Mouse (Mus musculus): ENCODE results near the gene Tgfbr2. TPM values are rescaled to one million over a fixed set of nuclear protein-coding genes. Genes with fewer than 3 reads are reported as not detected.

The Tgfbr2 gene
- polyA plus RNA-seq, 1 experiment = 45.8 TPM

- Histone ChIP-seq H3K36me3 (ENCODE audit: control insufficient read depth, insufficient read depth, low read length) (no peaks in the 10 kb centered on the region), H3K4me3 (ENCODE audit: insufficient read depth, low read depth, low read length) (no peak overlapping the region), H3K27ac (ENCODE audit: insufficient read depth, low read depth, low read length) (no peak overlapping the region), H3K4me1 (ENCODE audit: control insufficient read depth, insufficient read depth, low read length) (peaks cover 2% of the 10 kb centered on the region; the same call in 1 of the 2 replicates), H3K27me3 (replicated peaks; ENCODE audit: control insufficient read depth, insufficient read depth, low read length) (no peaks in the 10 kb centered on the region)
- WGBS = 76% methylated on average over 1 of the region's 1 CpGs
- no peak for TF ChIP-seq CTCF (conservative IDR thresholded peaks at IDR 0.05; ENCODE audit: insufficient read depth, insufficient read length, low read depth, low read length)
- no peak for TF ChIP-seq POLR2A (IDR thresholded peaks at IDR 0.05; ENCODE audit: low read depth, low read length)
- DNase-seq = no peak
These were observed 18.3 kb upstream of the Tgfbr2 start for GRCm38 (mm10) chr9:116193535-116193881.

- peaks cover 2% of the 10 kb centered on the region; the same call in 1 of the 2 replicates for H3K4me1 ChIP-seq (ENCODE audit: control insufficient read depth, insufficient read depth, low read length)
- H3K27ac ChIP-seq (ENCODE audit: insufficient read depth, low read depth, low read length) = no peak overlapping the region
- TF ChIP-seq CTCF (conservative IDR thresholded peaks at IDR 0.05; ENCODE audit: insufficient read depth, insufficient read length, low read depth, low read length) = no peak
- TF ChIP-seq POLR2A (IDR thresholded peaks at IDR 0.05; ENCODE audit: low read depth, low read length) = no peak
- no peak for DNase-seq
- H3K4me3 ChIP-seq (ENCODE audit: insufficient read depth, low read depth, low read length) = no peak overlapping the region
- H3K36me3 ChIP-seq (ENCODE audit: control insufficient read depth, insufficient read depth, low read length) = no peaks in the 10 kb centered on the region
- H3K27me3 ChIP-seq (replicated peaks; ENCODE audit: control insufficient read depth, insufficient read depth, low read length) = no peaks in the 10 kb centered on the region
- WGBS = 91% methylated on average over 12 of the region's 12 CpGs
These were observed 17.8 kb upstream of the Tgfbr2 start for GRCm38 (mm10) chr9:116192826-116193534.

GRCm38 (mm10) chr9:116192253-116192652, 17.1 kb upstream of the Tgfbr2 start:
- no peaks in the 10 kb centered on the region for H3K27me3 ChIP-seq (replicated peaks; ENCODE audit: control insufficient read depth, insufficient read depth, low read length)
- no peaks in the 10 kb centered on the region for H3K36me3 ChIP-seq (ENCODE audit: control insufficient read depth, insufficient read depth, low read length)
- no peak for DNase-seq
- H3K4me3 ChIP-seq (ENCODE audit: insufficient read depth, low read depth, low read length) = no peak overlapping the region
- no peak overlapping the region for H3K27ac ChIP-seq (ENCODE audit: insufficient read depth, low read depth, low read length)
- 84% methylated on average over 7 of the region's 7 CpGs for WGBS
- peaks cover 4% of the 10 kb centered on the region; the same call in 1 of the 2 replicates for H3K4me1 ChIP-seq (ENCODE audit: control insufficient read depth, insufficient read depth, low read length)
- no peak for TF ChIP-seq CTCF (conservative IDR thresholded peaks at IDR 0.05; ENCODE audit: insufficient read depth, insufficient read length, low read depth, low read length)
- no peak for TF ChIP-seq POLR2A (IDR thresholded peaks at IDR 0.05; ENCODE audit: low read depth, low read length)

- DNase-seq = no peak
- H3K27me3 ChIP-seq (replicated peaks; ENCODE audit: control insufficient read depth, insufficient read depth, low read length) = no peaks in the 10 kb centered on the region
- no peaks in the 10 kb centered on the region for H3K36me3 ChIP-seq (ENCODE audit: control insufficient read depth, insufficient read depth, low read length)
- H3K4me1 ChIP-seq (ENCODE audit: control insufficient read depth, insufficient read depth, low read length) = peaks cover 10% of the 10 kb centered on the region; the same call in 1 of the 2 replicates
- TF ChIP-seq POLR2A (IDR thresholded peaks at IDR 0.05; ENCODE audit: low read depth, low read length) (no peak), CTCF (conservative IDR thresholded peaks at IDR 0.05; ENCODE audit: insufficient read depth, insufficient read length, low read depth, low read length) (no peak)
- H3K27ac ChIP-seq (ENCODE audit: insufficient read depth, low read depth, low read length) = no peak overlapping the region
- WGBS = 90% methylated on average over 4 of the region's 4 CpGs
- H3K4me3 ChIP-seq (ENCODE audit: insufficient read depth, low read depth, low read length) = no peak overlapping the region
These were observed 14.7 kb upstream of the Tgfbr2 start for GRCm38 (mm10) chr9:116189831-116190230.

- no peak for TF ChIP-seq CTCF (conservative IDR thresholded peaks at IDR 0.05; ENCODE audit: insufficient read depth, insufficient read length, low read depth, low read length)
- no peak for TF ChIP-seq POLR2A (IDR thresholded peaks at IDR 0.05; ENCODE audit: low read depth, low read length)
- no peak overlapping the region for H3K27ac ChIP-seq (ENCODE audit: insufficient read depth, low read depth, low read length)
- H3K27me3 ChIP-seq (replicated peaks; ENCODE audit: control insufficient read depth, insufficient read depth, low read length) = no peaks in the 10 kb centered on the region
- H3K36me3 ChIP-seq (ENCODE audit: control insufficient read depth, insufficient read depth, low read length) = no peaks in the 10 kb centered on the region
- no peak overlapping the region for H3K4me3 ChIP-seq (ENCODE audit: insufficient read depth, low read depth, low read length)
- 55% methylated on average over 15 of the region's 15 CpGs for WGBS
- H3K4me1 ChIP-seq (ENCODE audit: control insufficient read depth, insufficient read depth, low read length) = peaks cover 9% of the 10 kb centered on the region; the same call in 1 of the 2 replicates
- DNase-seq = no peak
These were observed 13.9 kb upstream of the Tgfbr2 start for GRCm38 (mm10) chr9:116188952-116189666.

- DNase-seq = peak; percentile 78
These were observed 12.1 kb upstream of the Tgfbr2 start for GRCm38 (mm10) chr9:116187181-116187731.

GRCm38 (mm10) chr9:116184903-116185302, 9.7 kb upstream of the Tgfbr2 start:
- no peaks in the 10 kb centered on the region for H3K27me3 ChIP-seq (replicated peaks; ENCODE audit: control insufficient read depth, insufficient read depth, low read length)
- no peak for DNase-seq
- peaks cover 8% of the 10 kb centered on the region; the same call in 1 of the 2 replicates for H3K4me1 ChIP-seq (ENCODE audit: control insufficient read depth, insufficient read depth, low read length)
- H3K27ac ChIP-seq (ENCODE audit: insufficient read depth, low read depth, low read length) = no peak overlapping the region
- 94% methylated on average over 5 of the region's 5 CpGs for WGBS
- H3K36me3 ChIP-seq (ENCODE audit: control insufficient read depth, insufficient read depth, low read length) = no peaks in the 10 kb centered on the region
- TF ChIP-seq POLR2A (IDR thresholded peaks at IDR 0.05; ENCODE audit: low read depth, low read length) = no peak
- no peak for TF ChIP-seq CTCF (conservative IDR thresholded peaks at IDR 0.05; ENCODE audit: insufficient read depth, insufficient read length, low read depth, low read length)
- no peak overlapping the region for H3K4me3 ChIP-seq (ENCODE audit: insufficient read depth, low read depth, low read length)

More at GRCm38 (mm10) chr9:116187181-116187731, 12.1 kb upstream of the Tgfbr2 start:
- H3K27ac ChIP-seq (ENCODE audit: insufficient read depth, low read depth, low read length) = no peak overlapping the region
- no peaks in the 10 kb centered on the region for H3K27me3 ChIP-seq (replicated peaks; ENCODE audit: control insufficient read depth, insufficient read depth, low read length)
- H3K4me3 ChIP-seq (ENCODE audit: insufficient read depth, low read depth, low read length) = no peak overlapping the region
- peaks cover 8% of the 10 kb centered on the region; the same call in 1 of the 2 replicates for H3K4me1 ChIP-seq (ENCODE audit: control insufficient read depth, insufficient read depth, low read length)
- H3K36me3 ChIP-seq (ENCODE audit: control insufficient read depth, insufficient read depth, low read length) = no peaks in the 10 kb centered on the region
- 54% methylated on average over 10 of the region's 10 CpGs for WGBS
- TF ChIP-seq POLR2A (IDR thresholded peaks at IDR 0.05; ENCODE audit: low read depth, low read length) (no peak), CTCF (conservative IDR thresholded peaks at IDR 0.05; ENCODE audit: insufficient read depth, insufficient read length, low read depth, low read length) (no peak)

Data from kidney, adult 2 months (tissue).